Comparison of ENCODE assay signal across 22 mouse cellular contexts in genomic region chr3:69440761-69441160, GRCm38 (mm10).
DNase-seq lines count a peak whose midpoint lies in the region; ATAC-seq and TF ChIP-seq lines count a peak whose summit lies in the region.
"Had no signal": no experiment of that assay in that cellular context is flagged by ENCODE, and none has a peak within 500 bp of the region (broad histone marks: within the 10 kb centered on the region; RNA-seq: fewer than 3 reads in every experiment).

No protein-coding gene starts in this region.

- no peak for TF ChIP-seq EP300 in liver, postnatal 0 days (IDR thresholded peaks at IDR 0.05; ENCODE audit: low read depth)

- no peak for TF ChIP-seq POLR2A in olfactory bulb, adult 2 months (IDR thresholded peaks at IDR 0.05; ENCODE audit: insufficient read depth, low read depth, low read length)

- no peak overlapping the region for H3K9ac ChIP-seq in midbrain, embryonic 16.5 days (ENCODE audit: low read depth, low read length)
- no peak overlapping the region for H3K9ac ChIP-seq in liver, postnatal 0 days (replicated peaks)
- H3K9ac ChIP-seq: limb, embryonic 12.5 days; liver, embryonic 12.5 days; lung, embryonic 14.5 days had no signal

- no peaks in the 10 kb centered on the region for H3K27me3 ChIP-seq in midbrain, embryonic 10.5 days (ENCODE audit: low read depth, poor library complexity, severe bottlenecking)
- H3K27me3 ChIP-seq in midbrain, embryonic 16.5 days (ENCODE audit: control insufficient read depth, insufficient read depth, low read depth, low read length), result no peaks in the 10 kb centered on the region
- H3K27me3 ChIP-seq in limb, embryonic 10.5 days (ENCODE audit: low read depth, poor library complexity, severe bottlenecking), result no peaks in the 10 kb centered on the region
- no peaks in the 10 kb centered on the region for H3K27me3 ChIP-seq in liver, postnatal 0 days (ENCODE audit: insufficient read depth, low read length)
- H3K27me3 ChIP-seq: limb, embryonic 12.5 days; liver, embryonic 12.5 days had no signal

- H3K27ac ChIP-seq in midbrain, embryonic 10.5 days (replicated peaks), result no peak overlapping the region
- no peak overlapping the region for H3K27ac ChIP-seq in midbrain, embryonic 16.5 days (ENCODE audit: low read length)
- peak overlapping the region; percentile 51 for H3K27ac ChIP-seq in olfactory bulb, adult 2 months (ENCODE audit: insufficient read depth, low read depth, low read length)
- no peak overlapping the region for H3K27ac ChIP-seq in limb, embryonic 10.5 days
- no peak overlapping the region for H3K27ac ChIP-seq in liver, postnatal 0 days (ENCODE audit: low read depth)
- H3K27ac ChIP-seq: limb, embryonic 12.5 days; liver, embryonic 12.5 days had no signal

- ATAC-seq in midbrain, embryonic 16.5 days, result no peak
- 0 out of 2 replicates have a peak, but pooled peaks have one; percentile 32 for ATAC-seq in common myeloid progenitor, adult 5-6 weeks (replicated peaks; ENCODE audit: low read depth, poor library complexity, severe bottlenecking)
- no peak for ATAC-seq in liver, postnatal 0 days
- ATAC-seq: forebrain, embryonic 16.5 days; liver, embryonic 12.5 days had no signal

- no peak for TF ChIP-seq CTCF in olfactory bulb, adult 2 months (IDR thresholded peaks at IDR 0.05; ENCODE audit: insufficient read depth, low read depth, low read length)
- TF ChIP-seq CTCF in liver, postnatal 0 days (IDR thresholded peaks at IDR 0.05; ENCODE audit: low read depth), result no peak

- no peak overlapping the region for H3K4me2 ChIP-seq in midbrain, embryonic 16.5 days (ENCODE audit: low read length)
- H3K4me2 ChIP-seq in liver, postnatal 0 days (ENCODE audit: low read depth, low read length), result no peak overlapping the region
- H3K4me2 ChIP-seq: heart, embryonic 11.5 days; limb, embryonic 12.5 days; liver, embryonic 12.5 days; lung, embryonic 14.5 days had no signal

- no peak overlapping the region for H3K4me3 ChIP-seq in midbrain, embryonic 10.5 days
- no peak overlapping the region for H3K4me3 ChIP-seq in midbrain, embryonic 16.5 days (ENCODE audit: low read depth, low read length)
- no peak overlapping the region for H3K4me3 ChIP-seq in olfactory bulb, adult 2 months (ENCODE audit: insufficient read depth, low read depth, low read length)
- H3K4me3 ChIP-seq in limb, embryonic 10.5 days, result no peak overlapping the region
- no peak overlapping the region for H3K4me3 ChIP-seq in liver, postnatal 0 days (ENCODE audit: low read depth, low read length)
- H3K4me3 ChIP-seq: limb, embryonic 12.5 days; liver, embryonic 12.5 days had no signal

- peaks cover 7% of the 10 kb centered on the region for H3K4me1 ChIP-seq in midbrain, embryonic 10.5 days
- H3K4me1 ChIP-seq in midbrain, embryonic 16.5 days (ENCODE audit: control insufficient read depth, insufficient read depth, low read length), result no peaks in the 10 kb centered on the region
- H3K4me1 ChIP-seq in olfactory bulb, adult 2 months (ENCODE audit: control insufficient read depth, insufficient read depth, low read length), result peaks cover 5% of the 10 kb centered on the region
- no peaks in the 10 kb centered on the region for H3K4me1 ChIP-seq in limb, embryonic 10.5 days
- H3K4me1 ChIP-seq in liver, postnatal 0 days (ENCODE audit: insufficient read depth), result no peaks in the 10 kb centered on the region; the same call in 1 of the 2 replicates
- H3K4me1 ChIP-seq: limb, embryonic 12.5 days; liver, embryonic 12.5 days had no signal

- WGBS in midbrain, embryonic 10.5 days, result 35% methylated on average over 5 of the region's 5 CpGs
- 38% methylated on average over 5 of the region's 5 CpGs for WGBS in midbrain, embryonic 16.5 days
- 27% methylated on average over 5 of the region's 5 CpGs for WGBS in olfactory bulb, adult 2 months
- WGBS in limb, embryonic 10.5 days, result 71% methylated on average over 5 of the region's 5 CpGs
- WGBS in liver, postnatal 0 days (ENCODE audit: insufficient replicate concordance), result 53% methylated on average over 5 of the region's 5 CpGs

- DNase-seq in midbrain, embryonic 10.5 days (ENCODE audit: low spot score), result peak; percentile 15
- peak; percentile 35 for DNase-seq in Muller cell, postnatal 12 days (ENCODE audit: inconsistent ontology term)
- no peak for DNase-seq in limb, embryonic 10.5 days (ENCODE audit: low spot score)
- no peak for DNase-seq in liver, postnatal 0 days
- DNase-seq in heart, adult 11 months, result no peak
- DNase-seq: B cell, adult 2 months; cerebellum, postnatal 14 days; embryo, embryonic 11 days; gastrocnemius, postnatal 36 days; heart, postnatal 10 days; kidney, adult 8-10 months; kidney, postnatal 25 days; lung, embryonic 14.5 days; lung, postnatal 4 days; thymus, postnatal 36 days had no signal

- no peaks in the 10 kb centered on the region for H3K9me3 ChIP-seq in midbrain, embryonic 10.5 days (replicated peaks)
- H3K9me3 ChIP-seq in midbrain, embryonic 16.5 days (replicated peaks; ENCODE audit: control insufficient read depth, low read length, poor library complexity, severe bottlenecking), result no peaks in the 10 kb centered on the region
- no peaks in the 10 kb centered on the region for H3K9me3 ChIP-seq in limb, embryonic 10.5 days (replicated peaks)
- H3K9me3 ChIP-seq in liver, postnatal 0 days (ENCODE audit: low read length), result no peaks in the 10 kb centered on the region
- H3K9me3 ChIP-seq: limb, embryonic 12.5 days; liver, embryonic 12.5 days had no signal

- no peaks in the 10 kb centered on the region for H3K36me3 ChIP-seq in midbrain, embryonic 10.5 days
- no peaks in the 10 kb centered on the region for H3K36me3 ChIP-seq in midbrain, embryonic 16.5 days (ENCODE audit: control insufficient read depth, insufficient read depth, low read length)
- H3K36me3 ChIP-seq in limb, embryonic 10.5 days, result no peaks in the 10 kb centered on the region
- no peaks in the 10 kb centered on the region for H3K36me3 ChIP-seq in liver, postnatal 0 days (replicated peaks; ENCODE audit: insufficient read depth, low read length)
- H3K36me3 ChIP-seq: limb, embryonic 12.5 days; liver, embryonic 12.5 days had no signal

Comparison
In these comparisons a context has a peak if more than half of its experiments do, and no peak if none do; other contexts are left out.
1. DNase-seq: peak in midbrain, embryonic 10.5 days (single experiment) and Muller cell, postnatal 12 days (single experiment); none in limb, embryonic 10.5 days (single experiment), liver, postnatal 0 days (single experiment) and heart, adult 11 months (single experiment).